Mouse (Mus musculus): ENCODE data around the gene Exoc3l4.

DNA sequence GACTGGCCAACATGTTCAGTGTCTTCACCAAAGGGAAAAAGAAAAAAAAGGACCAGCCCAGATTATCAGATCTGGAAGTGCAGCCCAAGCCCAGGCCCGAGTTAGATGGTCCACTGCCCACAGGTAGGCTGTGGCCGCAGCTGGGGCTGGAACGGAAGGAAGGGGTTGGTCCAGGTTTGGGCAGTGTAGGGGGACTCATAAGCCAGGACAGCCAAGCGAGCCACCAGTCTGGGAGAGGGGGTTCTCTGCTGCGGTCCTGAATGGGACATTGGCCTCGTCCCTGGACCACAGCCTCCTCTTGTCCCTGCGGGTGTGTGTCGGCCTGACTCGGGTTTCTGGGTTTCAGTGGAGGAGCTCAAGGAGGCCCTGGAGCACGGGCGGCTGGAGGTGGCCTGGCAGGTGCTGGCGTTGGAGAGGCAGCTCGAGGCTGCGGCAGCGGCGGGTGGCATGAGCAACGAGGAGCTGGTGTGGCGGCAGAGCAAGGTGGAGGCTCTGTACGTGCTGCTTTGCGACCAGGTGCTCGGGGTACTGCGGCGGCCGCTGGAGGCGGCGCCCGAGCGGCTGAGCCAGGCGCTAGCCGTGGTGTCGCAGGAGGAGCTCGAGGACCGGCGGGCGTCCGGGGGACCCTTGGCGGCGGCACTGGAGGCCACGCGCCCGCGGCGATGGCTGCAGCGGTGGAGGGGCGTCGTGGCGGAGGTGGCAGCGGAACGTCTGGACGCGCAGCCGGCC, 28.5 kb downstream of the Exoc3l4 start:
- TF ChIP-seq EP300 (IDR thresholded peaks at IDR 0.05) (no peak), CTCF (IDR thresholded peaks at IDR 0.05) (no peak)
